Mouse (Mus musculus) heart, embryonic 11.5 days (tissue): Measurements from ENCODE around the gene Gtf3c1. TPM values are rescaled to one million over a fixed set of nuclear protein-coding genes. Genes with fewer than 3 reads are reported as not detected.

Experiments used
- ATAC-seq: fragments of 200-750 bp; cut with Nextera tagmentation; replicated peaks from 2 replicates; pipeline ENCODE4 v1.8.0; 2017; ENCODE audit warnings: moderate library complexity; ENCODE audit not compliant: insufficient number of reproducible peaks, low FRiP score, low TSS enrichment
- H3K27ac ChIP-seq: fragments of 300-500 bp; sonication (generic); 2 replicates; pipeline ENCODE4 v1.5.1; 2014; ENCODE audit warnings: mild to moderate bottlenecking, low read depth, low read length
- H3K27me3 ChIP-seq: fragments of 300-500 bp; sonication (generic); 2 replicates; pipeline ENCODE4 v1.6.1; 2014; ENCODE audit warnings: mild to moderate bottlenecking, low read length, mixed read lengths; ENCODE audit not compliant: control insufficient read depth, insufficient read depth
- H3K36me3 ChIP-seq: fragments of 300-500 bp; sonication (generic); 2 replicates; pipeline ENCODE4 v1.6.1; 2014; ENCODE audit warnings: mild to moderate bottlenecking, low read length, moderate library complexity, mixed read lengths; ENCODE audit not compliant: control insufficient read depth, insufficient read depth
- H3K4me1 ChIP-seq: fragments of 300-500 bp; sonication (generic); 2 replicates; pipeline ENCODE4 v1.6.1; 2014; ENCODE audit warnings: low read length; ENCODE audit not compliant: control insufficient read depth, insufficient read depth
- H3K4me2 ChIP-seq: fragments of 300-500 bp; sonication (generic); 2 replicates; pipeline ENCODE4 v1.6.1; 2014; ENCODE audit warnings: mild to moderate bottlenecking, moderate library complexity
- H3K4me3 ChIP-seq: fragments of 300-500 bp; sonication (generic); 2 replicates; pipeline ENCODE4 v1.5.1; 2014; ENCODE audit warnings: low read depth, low read length
- H3K9ac ChIP-seq: fragments of 300-500 bp; sonication (generic); 2 replicates; pipeline ENCODE4 v1.6.1; 2014; ENCODE audit warnings: mild to moderate bottlenecking, low read depth, low read length, moderate library complexity
- H3K9me3 ChIP-seq: fragments of 300-500 bp; sonication (generic); replicated peaks from 2 replicates; pipeline ENCODE4 v1.6.1; 2016; ENCODE audit warnings: low read length; ENCODE audit not compliant: control insufficient read depth
- WGBS: fragments of 180-500 bp; shearing (Covaris S2); extraction: QIAGEN DNeasy Blood & Tissue Kit; methylation state at CpG from one replicate; pipeline ENCODE4 v1.1.7; 2014; ENCODE audit not compliant: insufficient replicate concordance; 5-methylcytosine and 5-hydroxymethylcytosine counted together
- polyA plus RNA-seq: library from polyadenylated mRNA; unstranded; fragments of >200 nt; fragmentation: Nextera tagmentation; extraction: Ambion mirVana; gene quantifications from 2 replicates; pipeline ENCODE4 v1.2.1, GENCODE M21; 2014

The Gtf3c1 gene
- polyA plus RNA-seq, 1 experiment from 2014 or later: 32.1 TPM

DNA sequence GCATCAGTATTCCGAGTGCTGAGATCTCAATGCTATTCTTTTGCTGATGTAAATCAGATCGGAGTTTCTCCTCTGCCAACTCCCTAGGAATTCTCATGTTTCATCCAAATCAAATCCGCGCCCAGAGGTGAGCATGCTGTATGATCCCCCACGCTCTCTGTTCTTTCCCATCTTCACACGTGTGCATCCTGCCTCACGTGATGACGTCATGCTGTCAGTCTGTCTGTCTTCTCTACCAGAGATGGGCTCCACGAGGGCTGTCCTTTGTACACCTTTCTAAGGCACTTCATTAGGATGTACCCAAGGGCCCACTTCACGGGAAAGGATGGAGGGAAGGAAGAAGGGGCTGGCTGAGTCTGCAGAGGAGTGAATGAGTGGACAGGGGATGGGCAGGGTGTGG lies 107.4 kb downstream of the Gtf3c1 start:
- Histone ChIP-seq H3K27ac (no peak overlapping the region), H3K9ac (no peak overlapping the region), H3K9me3 (no peaks in the 10 kb centered on the region), H3K4me2 (no peak overlapping the region), H3K4me1 (peaks cover 4% of the 10 kb centered on the region; the same call in 1 of the 2 replicates), H3K4me3 (no peak overlapping the region), H3K27me3 (no peaks in the 10 kb centered on the region), H3K36me3 (no peaks in the 10 kb centered on the region)
- no peak for ATAC-seq
- WGBS: 59% methylated on average over 10 of the region's 10 CpGs

DNA sequence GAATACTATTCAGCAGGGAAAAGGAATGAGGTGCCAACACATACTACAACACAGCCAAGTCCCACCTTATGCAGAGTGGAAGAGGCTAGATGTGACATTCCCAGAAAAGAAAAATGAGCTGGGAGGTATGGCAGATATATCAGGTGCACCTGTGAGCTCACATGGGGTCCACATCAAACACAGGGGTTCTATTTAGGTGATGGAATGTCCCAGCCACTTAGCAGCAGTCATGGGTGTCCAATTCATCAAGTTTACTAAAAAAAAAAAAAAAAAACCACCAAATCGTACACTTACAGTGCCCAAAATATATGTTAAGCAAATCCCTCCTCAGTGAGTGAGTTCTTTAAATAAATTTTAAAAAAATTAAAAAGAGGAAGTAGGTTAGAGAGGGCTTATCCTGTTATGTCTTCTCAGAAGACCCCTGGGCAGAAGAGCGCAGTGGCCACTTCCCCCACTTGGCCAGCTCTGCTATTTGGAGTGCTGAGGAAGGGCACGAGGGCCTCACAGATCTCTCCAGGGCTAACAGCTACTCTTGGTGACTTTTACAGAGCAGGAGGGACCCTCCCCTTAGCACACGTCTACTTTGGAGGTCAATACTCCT lies 108.1 kb downstream of the Gtf3c1 start:
- Histone ChIP-seq H3K4me1 (peaks cover 4% of the 10 kb centered on the region; the same call in 1 of the 2 replicates), H3K36me3 (no peaks in the 10 kb centered on the region), H3K27me3 (no peaks in the 10 kb centered on the region), H3K27ac (no peak overlapping the region), H3K9me3 (no peaks in the 10 kb centered on the region), H3K4me3 (no peak overlapping the region), H3K4me2 (no peak overlapping the region), H3K9ac (no peak overlapping the region)
- no peak for ATAC-seq
- 37% methylated on average over 4 of the region's 4 CpGs for WGBS

DNA sequence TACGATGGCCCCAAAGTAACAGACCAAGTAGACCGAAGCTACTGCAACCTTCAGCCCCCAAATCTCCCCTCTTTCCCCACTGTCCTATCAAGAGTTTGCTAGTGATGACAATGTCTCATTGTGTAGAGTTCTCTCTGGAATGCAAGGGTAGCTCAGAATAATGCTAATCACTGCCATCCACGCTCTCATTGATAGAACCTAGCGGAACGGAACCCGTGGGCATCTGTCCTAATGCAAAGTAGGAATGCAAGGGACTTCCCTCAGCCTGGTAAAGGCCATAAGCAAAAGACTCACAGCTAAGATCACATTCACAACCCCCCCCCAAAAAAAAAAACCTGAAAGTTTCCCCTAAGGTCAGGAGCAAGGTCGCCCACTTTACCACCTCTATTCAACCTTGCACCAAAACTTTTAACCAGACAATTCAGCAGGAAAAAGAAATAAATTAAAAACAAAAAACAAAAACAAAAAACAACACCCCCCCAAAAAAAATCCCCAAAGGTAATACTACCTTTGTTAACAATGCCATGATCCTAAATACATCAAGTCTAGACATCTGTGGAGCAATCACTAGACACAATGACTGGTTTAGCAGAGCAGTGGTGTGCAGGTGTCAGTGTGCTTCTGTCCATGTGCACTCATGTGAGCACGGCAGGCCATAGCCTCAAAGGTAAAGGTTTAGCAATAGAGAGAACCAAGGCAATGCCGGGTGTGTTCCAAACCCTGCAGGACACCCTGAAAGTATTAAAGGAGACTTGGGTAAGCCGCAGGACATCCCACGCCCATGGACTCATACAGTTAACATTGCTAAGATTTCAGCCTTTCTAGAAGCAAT lies 109.8 kb downstream of the Gtf3c1 start:
- Histone ChIP-seq H3K9me3 (no peaks in the 10 kb centered on the region), H3K4me2 (no peak overlapping the region), H3K27ac (no peak overlapping the region), H3K36me3 (no peaks in the 10 kb centered on the region), H3K4me1 (peaks cover 4% of the 10 kb centered on the region; the same call in 1 of the 2 replicates), H3K9ac (no peak overlapping the region), H3K27me3 (no peaks in the 10 kb centered on the region), H3K4me3 (no peak overlapping the region)
- 84% methylated on average over 11 of the region's 11 CpGs for WGBS
- no peak for ATAC-seq

DNA sequence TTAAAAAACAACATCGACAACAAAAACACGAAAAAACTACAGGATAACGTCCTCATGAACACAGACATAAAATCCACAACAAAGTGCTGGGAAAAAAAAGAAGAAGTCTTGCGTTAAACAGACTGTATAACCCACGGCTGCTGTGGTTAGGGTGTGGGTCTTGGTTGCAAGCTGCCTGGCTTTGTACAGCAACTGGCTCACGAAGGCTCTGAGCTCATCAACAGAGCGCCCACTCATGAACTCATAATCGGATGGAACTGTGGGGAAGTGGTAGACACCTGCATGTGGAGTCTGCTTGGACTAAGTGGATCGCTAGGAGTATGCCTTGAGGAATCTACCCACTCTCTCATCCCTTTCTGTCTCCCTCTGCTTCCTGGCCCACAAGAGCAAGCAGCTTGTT lies 110.5 kb downstream of the Gtf3c1 start:
- Histone ChIP-seq H3K27me3 (no peaks in the 10 kb centered on the region), H3K36me3 (no peaks in the 10 kb centered on the region), H3K4me2 (no peak overlapping the region), H3K9me3 (no peaks in the 10 kb centered on the region), H3K9ac (no peak overlapping the region), H3K4me1 (peaks cover 4% of the 10 kb centered on the region; the same call in 1 of the 2 replicates), H3K27ac (no peak overlapping the region), H3K4me3 (no peak overlapping the region)
- no peak for ATAC-seq
- 85% methylated on average over 9 of the region's 9 CpGs for WGBS

DNA sequence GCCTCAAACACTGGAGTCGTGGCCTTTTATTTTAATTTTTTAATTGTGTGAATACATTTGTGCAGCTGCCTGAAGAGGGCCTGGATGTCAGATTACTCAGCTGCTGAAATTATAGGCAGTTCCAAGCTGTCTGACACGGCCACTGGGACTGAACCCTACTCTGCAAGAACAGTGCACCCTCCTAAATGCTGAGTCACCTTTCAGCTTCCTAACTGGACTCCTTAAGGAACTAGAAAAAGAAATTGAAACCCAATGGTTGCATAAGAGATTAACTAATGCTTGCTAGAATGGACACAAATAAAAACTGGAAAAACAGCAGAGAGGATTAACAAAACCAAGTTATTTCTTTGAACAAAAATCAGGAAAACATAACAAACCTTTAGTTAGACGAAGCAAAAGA lies 111.2 kb downstream of the Gtf3c1 start:
- ATAC-seq: no peak
- Histone ChIP-seq H3K4me2 (no peak overlapping the region), H3K27me3 (no peaks in the 10 kb centered on the region), H3K9me3 (no peaks in the 10 kb centered on the region), H3K36me3 (no peaks in the 10 kb centered on the region), H3K27ac (no peak overlapping the region), H3K9ac (no peak overlapping the region), H3K4me3 (no peak overlapping the region), H3K4me1 (peaks cover 4% of the 10 kb centered on the region; the same call in 1 of the 2 replicates)
- WGBS: 61% methylated on average over 3 of the region's 3 CpGs

DNA sequence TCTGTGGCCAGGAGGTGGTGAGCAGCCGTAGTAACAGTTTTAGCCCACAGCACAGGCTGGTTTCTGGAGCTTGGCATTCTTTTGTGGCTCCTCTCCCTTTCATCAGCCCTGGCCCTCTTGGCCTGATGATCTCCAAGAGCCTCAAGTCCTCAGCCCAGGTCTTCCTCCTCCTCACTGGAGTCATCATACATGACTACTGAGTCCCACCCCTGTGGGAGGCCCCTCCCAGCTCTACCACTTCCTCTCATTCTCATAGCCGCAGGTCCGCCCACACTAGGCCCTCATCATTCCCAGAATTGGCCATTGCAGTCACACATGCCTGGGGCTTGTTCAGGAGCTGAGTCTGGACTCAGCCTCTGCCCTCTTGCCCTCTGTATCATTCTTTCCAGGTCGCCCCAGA lies 113.7 kb downstream of the Gtf3c1 start:
- WGBS: 76% methylated on average over 4 of the region's 4 CpGs
- Histone ChIP-seq H3K27me3 (no peaks in the 10 kb centered on the region), H3K4me2 (no peak overlapping the region), H3K4me1 (no peaks in the 10 kb centered on the region), H3K9ac (no peak overlapping the region), H3K27ac (no peak overlapping the region), H3K4me3 (no peak overlapping the region), H3K9me3 (no peaks in the 10 kb centered on the region), H3K36me3 (no peaks in the 10 kb centered on the region)
- no peak for ATAC-seq

Other genes with a start within 250 kb of the Gtf3c1 start
- gene Nsmce1, start 216.2 kb downstream of the Gtf3c1 start, polyA plus RNA-seq: 111 TPM in 2 replicates
- 1.5 and 1.6 TPM in 2 replicates for gene Il4ra, start 155.7 kb downstream of the Gtf3c1 start, polyA plus RNA-seq
- 0.10 TPM in 1 of 2 replicates, not detected in the other for gene Il21r, start 104.4 kb downstream of the Gtf3c1 start, polyA plus RNA-seq
- gene D430042O09Rik, start 108 bp upstream of the Gtf3c1 start, polyA plus RNA-seq: 8.7 and 9.4 TPM in 2 replicates